Comparison of ENCODE assay signal across 8 mouse cellular contexts in the genomic region with DNA sequence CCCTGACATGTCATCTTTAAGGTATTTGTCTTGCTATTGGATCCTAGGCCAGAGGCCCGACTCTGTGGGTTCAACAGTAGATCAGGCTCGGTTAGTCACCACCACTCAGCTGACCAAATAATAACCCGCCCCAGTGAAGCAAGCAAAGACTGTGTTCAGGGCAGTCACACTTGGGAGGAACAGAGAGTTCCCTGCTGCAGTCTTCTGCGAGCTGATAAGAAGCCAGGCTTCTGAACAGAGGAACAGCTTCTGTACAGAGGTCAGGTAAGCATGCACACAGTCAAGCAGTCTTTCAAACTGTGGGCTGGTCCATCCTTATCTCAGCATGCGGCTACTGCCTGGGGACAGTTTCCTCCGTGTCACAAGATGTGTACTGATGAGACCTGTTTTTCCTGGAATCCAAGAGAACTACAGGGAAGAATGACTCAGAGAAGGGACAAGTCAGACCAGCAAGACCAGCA. TPM values are rescaled to one million over a fixed set of nuclear protein-coding genes. Genes with fewer than 3 reads are reported as not detected.
A peak's percentile ranks its signal among the peaks of the same experiment; 100 is the strongest.
DNase-seq lines count a peak whose midpoint lies in the region; ATAC-seq and TF ChIP-seq lines count a peak whose summit lies in the region.

No protein-coding gene starts in this region.

- DNase-seq in 3T3-L1 (ENCODE audit: low read depth, low spot score) (peak; percentile 82), Patski (ENCODE audit: low read depth, low spot score) (no peak)
- DNase-seq in B cell, adult 2 months = no peak
- DNase-seq in thymus, postnatal 4 days = no peak
- DNase-seq in layer of hippocampus, adult 9-10 months (ENCODE audit: low spot score) = no peak
- no peak for DNase-seq in layer of hippocampus, postnatal 10 days (ENCODE audit: low spot score in 2 of 2)

- POLR2A ChIA-PET in Patski (lab: Charles Lee) = no interaction called here

- no peaks in the 10 kb centered on the region for H3K27me3 ChIP-seq in Patski
- no peaks in the 10 kb centered on the region for H3K27me3 ChIP-seq in heart, embryonic 16.5 days (ENCODE audit: control insufficient read depth, insufficient read depth, low read length)
- H3K27me3 ChIP-seq in liver, embryonic 15.5 days = no peaks in the 10 kb centered on the region

- ATAC-seq in Patski = peak; percentile 90
- ATAC-seq in heart, embryonic 16.5 days (replicated peaks; ENCODE audit: extremely low read depth, insufficient read depth, low FRiP score) = peak; percentile 41; the same call in 1 of the 2 replicates
- peak; percentile 96 for ATAC-seq in liver, embryonic 15.5 days (ENCODE audit: insufficient read depth)

- CTCF ChIA-PET in Patski (lab: Charles Lee) = no interaction called here

- no peaks in the 10 kb centered on the region for H3K36me3 ChIP-seq in heart, embryonic 16.5 days (ENCODE audit: control insufficient read depth, insufficient read depth)
- no peaks in the 10 kb centered on the region for H3K36me3 ChIP-seq in liver, embryonic 15.5 days (replicated peaks)

- H3K27ac ChIP-seq in heart, embryonic 16.5 days (ENCODE audit: low read length) = no peak overlapping the region
- H3K27ac ChIP-seq in liver, embryonic 15.5 days (replicated peaks) = peak overlapping the region; percentile 99

- 31% methylated on average over 6 of the region's 6 CpGs for WGBS in heart, embryonic 16.5 days
- 10% methylated on average over 6 of the region's 6 CpGs for WGBS in liver, embryonic 15.5 days (ENCODE audit: insufficient replicate concordance)

- no peak overlapping the region for H3K4me3 ChIP-seq in heart, embryonic 16.5 days (ENCODE audit: low read length)
- H3K4me3 ChIP-seq in liver, embryonic 15.5 days (replicated peaks) = peak overlapping the region; percentile 27; the same call in 1 of the 2 replicates

- H3K4me2 ChIP-seq in heart, embryonic 16.5 days (ENCODE audit: low read depth, low read length) = no peak overlapping the region
- H3K4me2 ChIP-seq in liver, embryonic 15.5 days = peak overlapping the region; percentile 56

- in situ Hi-C loops in Patski (cut with MboI; ENCODE audit: low pct_unique_long_range_greater_than_20kb) = no loop called here

- H3K9me3 ChIP-seq in heart, embryonic 16.5 days (replicated peaks; ENCODE audit: control insufficient read depth, low read length) = no peaks in the 10 kb centered on the region
- H3K9me3 ChIP-seq in liver, embryonic 15.5 days (replicated peaks) = no peaks in the 10 kb centered on the region

- no peak for TF ChIP-seq CTCF in Patski (IDR thresholded peaks at IDR 0.05)

- H3K4me1 ChIP-seq in heart, embryonic 16.5 days (ENCODE audit: control insufficient read depth, insufficient read depth, low read length) = no peaks in the 10 kb centered on the region
- H3K4me1 ChIP-seq in liver, embryonic 15.5 days (replicated peaks) = peaks cover 93% of the 10 kb centered on the region

- H3K9ac ChIP-seq in heart, embryonic 16.5 days (ENCODE audit: low read length) = no peak overlapping the region
- H3K9ac ChIP-seq in liver, embryonic 15.5 days = peak overlapping the region; percentile 41

RNA-seq across cellular contexts. Expression of a gene that starts 46.5 kb away (rescaled TPM):
- polyA plus RNA-seq in Patski (2021) = 76.3 TPM
- polyA plus RNA-seq in heart, embryonic 16.5 days (2015; fragmentation: Nextera tagmentation; extraction: Ambion mirVana) = 47.8 and 56.4 TPM in 2 replicates
- 53.8 and 62.1 TPM in 2 replicates for polyA plus RNA-seq in liver, embryonic 15.5 days (2015; fragmentation: Nextera tagmentation; extraction: Ambion mirVana)
- 10 to 100 TPM; 39.7 to 46.6 TPM for total RNA-seq in layer of hippocampus, postnatal 10 days (2021)

Comparison
In these comparisons a context has a peak if more than half of its experiments do, and no peak if none do; other contexts are left out.
1. ATAC-seq: peak in every context shown above with its lines; median percentile 96 in liver, embryonic 15.5 days; 90 in Patski; 41 in heart, embryonic 16.5 days.